Mouse (Mus musculus) forelimb bud, embryonic 11.5 days (tissue): ENCODE data around the gene Rcn2.

Experiments
- DNase-seq: peaks from one replicate; pipeline ENCODE4 v3.0.0-alpha.2; 2012; ENCODE audit warnings: low read depth, low spot score

The Rcn2 gene

DNA sequence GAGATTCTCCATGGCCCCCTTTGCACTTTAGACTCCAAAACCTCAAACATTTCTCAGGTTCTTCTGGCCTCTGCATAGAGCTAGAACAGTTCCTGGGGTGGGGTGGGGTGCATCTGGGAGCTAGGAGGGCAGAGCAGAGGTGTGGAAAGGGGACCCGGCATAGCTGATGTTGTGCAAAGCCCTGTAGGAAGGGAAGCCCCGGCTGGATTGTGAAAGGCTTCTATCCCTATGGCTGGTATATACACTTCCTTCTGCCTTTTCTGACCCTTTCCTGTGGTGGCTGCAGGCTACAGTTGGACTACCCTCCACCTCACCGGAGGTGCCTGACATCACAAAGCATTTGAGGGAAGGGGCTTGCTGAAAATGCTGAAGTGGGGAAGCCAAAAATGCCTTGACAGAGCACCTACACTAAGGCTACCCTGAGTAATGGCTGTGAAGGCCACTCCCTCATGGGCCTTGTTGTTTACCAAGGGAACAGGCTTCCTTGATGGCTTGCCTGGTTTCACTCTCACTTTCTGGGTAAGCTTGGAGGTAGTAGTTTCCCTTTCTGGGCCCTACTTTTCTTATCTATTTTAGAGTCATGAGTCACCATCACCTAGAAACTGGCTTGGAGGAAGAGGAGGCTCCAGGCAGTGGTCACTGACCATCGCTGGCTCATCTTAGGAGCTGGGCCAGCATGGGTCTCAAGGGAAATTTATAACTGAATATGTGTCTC is 56.1 kb downstream of the Rcn2 start:
- no peak for DNase-seq

DNA sequence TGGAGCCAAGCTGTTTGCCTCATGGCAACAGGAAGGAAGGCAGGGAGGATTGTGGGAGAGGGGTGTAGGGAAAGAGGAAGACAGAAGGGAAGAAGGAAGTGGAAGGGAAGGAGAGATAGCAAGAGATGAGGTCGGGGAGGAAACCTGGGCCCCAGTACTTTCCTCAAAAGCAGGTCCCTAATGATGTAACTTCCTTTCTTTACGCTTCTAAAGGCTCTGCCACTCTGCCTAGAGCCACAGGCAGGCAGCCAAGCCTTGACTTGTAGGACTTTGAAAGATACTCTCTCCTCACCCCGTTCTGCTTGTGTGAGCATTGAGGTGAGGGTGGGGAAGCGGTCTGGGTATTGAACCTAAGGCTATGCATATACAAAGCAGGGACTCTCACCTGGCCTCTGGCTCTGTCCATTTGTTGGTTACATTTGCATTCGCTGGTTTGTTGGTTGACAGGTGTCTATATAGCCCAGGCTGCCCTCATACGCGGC is 58.4 kb downstream of the Rcn2 start:
- no peak for DNase-seq

DNA sequence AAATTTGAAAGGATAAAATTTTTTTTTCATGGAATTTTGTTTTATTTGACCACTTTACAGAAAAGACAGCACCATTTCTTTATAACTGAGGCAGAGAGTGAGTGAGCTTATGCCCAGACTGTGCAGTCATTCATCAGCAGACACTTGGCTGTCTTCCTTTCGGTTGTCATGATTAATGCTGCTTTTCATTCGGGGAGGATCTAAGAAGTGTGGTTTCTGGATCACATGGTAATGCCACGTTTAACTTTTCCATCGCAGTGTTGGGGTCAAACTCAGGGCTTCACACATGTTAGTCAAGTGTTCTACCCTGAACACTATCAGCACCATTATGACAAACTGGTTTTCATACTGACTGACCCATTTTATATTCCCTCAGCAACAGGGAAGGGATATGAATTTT is 59.4 kb downstream of the Rcn2 start:
- DNase-seq, result no peak

DNA sequence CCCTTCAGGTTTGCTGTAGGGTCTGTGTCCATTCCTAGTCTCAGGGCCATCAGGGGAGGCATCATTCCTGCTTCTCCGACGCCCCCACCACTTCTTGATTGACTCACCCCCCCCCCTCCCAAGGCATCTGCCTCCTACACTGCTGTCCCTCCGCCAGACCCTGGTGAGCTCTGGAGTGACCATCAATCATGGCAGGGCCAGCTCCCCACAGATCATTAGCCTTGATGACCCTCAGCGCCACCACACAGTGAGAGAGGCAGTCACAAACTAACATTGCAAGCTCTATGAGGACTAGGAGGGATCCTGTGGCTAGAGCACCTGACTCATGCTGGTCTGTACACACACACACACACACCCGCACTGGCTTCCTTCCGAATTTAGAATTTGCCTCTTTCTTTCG is 63.3 kb downstream of the Rcn2 start:
- no peak for DNase-seq

DNA sequence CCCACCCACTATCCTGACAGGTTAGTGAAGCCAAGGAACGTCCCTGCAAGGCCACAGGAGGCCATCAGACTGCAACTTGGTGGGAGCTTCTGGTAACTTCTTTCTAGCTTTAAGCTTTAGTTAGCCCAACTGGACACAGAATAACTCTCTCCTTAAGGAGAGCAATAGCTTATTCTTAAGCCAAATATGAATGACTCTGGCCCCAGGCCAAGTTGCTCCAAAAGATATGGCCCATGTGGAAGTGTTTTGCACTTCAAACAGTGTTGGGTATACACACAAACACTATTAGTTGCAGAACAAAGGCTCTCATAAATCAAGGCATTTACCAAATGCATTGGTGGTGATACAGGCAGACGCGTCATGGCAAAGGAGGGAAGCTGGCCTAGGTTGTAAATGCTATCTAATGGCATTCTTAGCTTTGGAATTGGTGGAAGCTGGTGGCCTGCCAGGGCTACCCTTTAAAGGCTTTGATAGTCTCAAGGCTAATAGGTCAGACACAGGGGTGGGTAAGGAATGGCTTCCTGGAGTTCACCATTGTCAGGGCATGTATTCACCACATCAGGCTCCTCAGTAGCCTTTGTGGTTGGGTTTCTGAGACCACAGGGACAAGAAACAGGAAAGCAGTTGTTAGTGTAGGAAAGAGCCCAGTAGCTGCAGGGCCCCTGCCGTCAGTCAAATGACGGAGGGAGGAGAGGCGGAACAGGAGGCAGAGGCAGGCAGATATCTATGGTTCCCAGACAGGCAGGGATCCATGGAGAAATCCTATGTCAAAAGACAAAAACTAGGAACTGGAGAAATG is 64.8 kb downstream of the Rcn2 start:
- peak; percentile 13 for DNase-seq

DNA sequence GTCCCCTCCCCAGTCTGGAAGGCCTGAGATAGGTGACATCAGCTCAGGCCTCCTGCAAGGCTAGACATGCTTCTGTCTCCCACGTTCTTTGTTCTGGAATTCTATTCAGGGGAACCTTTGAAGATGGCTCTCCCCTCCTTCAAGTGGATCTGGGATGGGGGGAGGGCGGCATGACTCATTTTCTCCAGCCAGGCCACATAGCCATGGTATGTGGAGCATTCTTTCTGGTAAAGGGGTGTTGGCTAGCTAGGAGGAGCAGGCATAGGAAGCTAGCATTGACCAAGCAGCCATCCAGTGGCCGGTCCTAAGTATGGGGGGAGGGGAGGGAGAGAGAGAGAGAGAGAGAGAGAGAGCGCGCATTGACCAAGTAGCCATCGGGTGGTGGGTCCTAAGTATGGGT is 65.9 kb downstream of the Rcn2 start:
- no peak for DNase-seq

DNA sequence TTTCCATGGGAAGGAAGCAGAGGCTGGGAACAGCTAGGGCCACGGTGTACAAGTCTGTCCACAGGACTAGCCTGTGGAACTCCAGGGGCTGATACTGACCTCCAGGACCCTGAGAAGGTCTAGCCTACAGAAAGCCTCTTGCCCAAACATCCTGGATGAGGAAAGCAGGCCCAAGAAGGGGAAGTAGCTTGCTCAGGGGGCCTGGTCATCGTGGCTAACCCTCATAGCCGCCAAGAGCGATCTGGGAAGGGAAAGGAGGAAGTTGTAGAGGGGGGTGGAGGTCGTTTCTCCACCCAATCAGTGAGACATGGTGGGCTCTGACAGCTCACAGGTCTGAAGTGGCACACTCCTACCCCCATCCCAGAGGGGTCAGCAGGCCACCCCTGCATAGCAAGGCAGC is 66.5 kb downstream of the Rcn2 start:
- no peak for DNase-seq
